In the genomic region with DNA sequence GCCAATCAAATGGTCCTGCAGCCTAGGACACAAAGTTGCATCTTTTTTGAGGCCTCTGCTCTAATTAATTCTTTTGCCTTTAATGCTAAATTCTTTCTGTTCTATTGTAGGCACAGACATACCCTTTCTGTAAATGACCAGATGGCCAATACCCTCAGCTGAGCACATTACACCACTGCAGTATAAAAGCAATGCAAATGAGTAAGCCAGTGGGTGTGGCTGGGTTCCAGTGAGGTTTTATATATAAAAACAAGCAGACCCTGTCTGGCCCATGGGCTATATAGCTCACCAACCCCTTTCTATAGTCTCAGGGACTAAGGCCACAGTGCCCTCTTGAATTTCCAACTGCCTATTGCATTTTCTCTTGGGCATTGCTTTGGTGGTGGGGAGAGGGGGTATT, we compare ENCODE assay signal across 10 mouse cellular contexts. TPM values are rescaled to one million over a fixed set of nuclear protein-coding genes. Genes with fewer than 3 reads are reported as not detected.
A peak's percentile ranks its signal among the peaks of the same experiment; 100 is the strongest.
DNase-seq lines count a peak whose midpoint lies in the region; ATAC-seq lines count a peak whose summit lies in the region.
"Not testable (repeated sequence)": the region's sequence is repeated elsewhere in the genome, so short reads cannot be mapped to it uniquely, and the experiment has no call there.
"Had no signal": no experiment of that assay in that cellular context is flagged by ENCODE, and none has a peak within 500 bp of the region (broad histone marks: within the 10 kb centered on the region; RNA-seq: fewer than 3 reads in every experiment).

No protein-coding gene starts in this region.

- H3K27ac ChIP-seq in hindbrain, embryonic 11.5 days (ENCODE audit: low read depth, low read length), result not testable (repeated sequence)

- not testable (repeated sequence) for H3K9ac ChIP-seq in hindbrain, embryonic 11.5 days (ENCODE audit: low read depth, low read length)

- DNase-seq in hindbrain, embryonic 11.5 days (ENCODE audit: low spot score), result not testable (repeated sequence)
- DNase-seq in layer of hippocampus, adult 11-12 months (ENCODE audit: low spot score), result peak; percentile 3
- peak; percentile 10 for DNase-seq in right cerebral cortex, postnatal 25 days

- H3K4me2 ChIP-seq in hindbrain, embryonic 11.5 days (replicated peaks; ENCODE audit: low read depth, low read length), result not testable (repeated sequence)

- H3K4me3 ChIP-seq in hindbrain, embryonic 11.5 days (ENCODE audit: low read depth, low read length), result not testable (repeated sequence)

- not testable (repeated sequence) for H3K27me3 ChIP-seq in hindbrain, embryonic 11.5 days (ENCODE audit: control insufficient read depth, insufficient read depth, low read length)

- peak; percentile 55; the same call in 1 of the 2 replicates for ATAC-seq in hindbrain, embryonic 11.5 days (ENCODE audit: low FRiP score)

- not testable (repeated sequence) for H3K36me3 ChIP-seq in hindbrain, embryonic 11.5 days (ENCODE audit: control insufficient read depth, insufficient read depth, low read length)

- H3K9me3 ChIP-seq in hindbrain, embryonic 11.5 days (ENCODE audit: control insufficient read depth, low read length), result not testable (repeated sequence)

- H3K4me1 ChIP-seq in hindbrain, embryonic 11.5 days (replicated peaks; ENCODE audit: control insufficient read depth, insufficient read depth, low read length), result not testable (repeated sequence)

RNA-seq across cellular contexts. Expression of a gene that starts 41.7 kb away (rescaled TPM):
- 0.14 TPM in 1 of 2 replicates, not detected in the other for polyA plus RNA-seq in hindbrain, embryonic 11.5 days (2014; fragmentation: Nextera tagmentation; extraction: Ambion mirVana)
- polyA plus RNA-seq: activated CD4-positive, CD25-positive, alpha-beta regulatory T cell, adult 4 months; adrenal gland, adult 2 months; brain, embryonic 14.5 days; C2C12; CD4-positive, CD25-positive, alpha-beta regulatory T cell, adult 4 months; G1E; Patski had no signal
